Mouse (Mus musculus) heart, embryonic 13.5 days (tissue): ENCODE measurements around the gene Gm45716. TPM values are rescaled to one million over a fixed set of nuclear protein-coding genes. Genes with fewer than 3 reads are reported as not detected.

Experiments
- ATAC-seq: fragments of 200-750 bp; cut with Nextera tagmentation; 2 replicates; pipeline ENCODE4 v1.8.0; 2017; ENCODE audit warnings: moderate TSS enrichment; ENCODE audit not compliant: insufficient number of reproducible peaks, low FRiP score, low TSS enrichment; ENCODE audit errors: extremely low read depth
- H3K27ac ChIP-seq: fragments of 300-500 bp; sonication (generic); replicated peaks from 2 replicates; pipeline ENCODE4 v1.5.1; 2015; ENCODE audit warnings: moderate library complexity, mild to moderate bottlenecking, inconsistent platforms
- H3K27me3 ChIP-seq: fragments of 300-500 bp; sonication (generic); replicated peaks from 2 replicates; pipeline ENCODE4 v1.6.1; 2015; ENCODE audit warnings: mild to moderate bottlenecking, inconsistent platforms
- H3K36me3 ChIP-seq: fragments of 300-500 bp; sonication (generic); 2 replicates; pipeline ENCODE4 v1.6.1; 2015; ENCODE audit warnings: mild to moderate bottlenecking, inconsistent platforms
- H3K4me1 ChIP-seq: fragments of 300-500 bp; sonication (generic); 2 replicates; pipeline ENCODE4 v1.6.1; 2015; ENCODE audit warnings: inconsistent platforms
- H3K4me2 ChIP-seq: fragments of 300-500 bp; sonication (generic); 2 replicates; pipeline ENCODE4 v1.6.1; 2015; ENCODE audit warnings: inconsistent platforms, mild to moderate bottlenecking, moderate library complexity
- H3K4me3 ChIP-seq: fragments of 300-500 bp; sonication (generic); 2 replicates; pipeline ENCODE4 v1.5.1; 2015; ENCODE audit warnings: moderate library complexity, mild to moderate bottlenecking, inconsistent platforms
- H3K9ac ChIP-seq: fragments of 300-500 bp; sonication (generic); 2 replicates; pipeline ENCODE4 v1.6.1; 2015; ENCODE audit warnings: inconsistent platforms, mild to moderate bottlenecking, moderate library complexity
- H3K9me3 ChIP-seq: fragments of 300-500 bp; sonication (generic); 2 replicates; pipeline ENCODE4 v1.6.1; 2016; ENCODE audit warnings: inconsistent platforms
- WGBS: fragments of 180-500 bp; shearing (Covaris S2); methylation state at CpG from one replicate; pipeline ENCODE4 v1.1.7; 2015; ENCODE audit warnings: mixed read lengths; 5-methylcytosine and 5-hydroxymethylcytosine counted together
- polyA plus RNA-seq: library from polyadenylated mRNA; unstranded; fragments of >200 nt; fragmentation: Nextera tagmentation; extraction: Ambion mirVana; gene quantifications from 2 replicates; pipeline ENCODE4 v1.2.1, GENCODE M21; 2015

Gene Gm45716
- polyA plus RNA-seq, 1 experiment from 2014 or later, result 42.2 TPM

GRCm38 (mm10) chr11:90220022-90220645, 32.7 kb downstream of the Gm45716 start:
- H3K9ac ChIP-seq, result no peak overlapping the region
- ATAC-seq, result no peak
- no peak overlapping the region for H3K27ac ChIP-seq
- no peaks in the 10 kb centered on the region for H3K9me3 ChIP-seq
- 43% methylated on average over 6 of the region's 6 CpGs for WGBS
- peaks cover 14% of the 10 kb centered on the region for H3K4me1 ChIP-seq
- H3K4me2 ChIP-seq, result no peak overlapping the region
- no peak overlapping the region for H3K4me3 ChIP-seq
- no peaks in the 10 kb centered on the region for H3K36me3 ChIP-seq
- no peaks in the 10 kb centered on the region for H3K27me3 ChIP-seq

DNA sequence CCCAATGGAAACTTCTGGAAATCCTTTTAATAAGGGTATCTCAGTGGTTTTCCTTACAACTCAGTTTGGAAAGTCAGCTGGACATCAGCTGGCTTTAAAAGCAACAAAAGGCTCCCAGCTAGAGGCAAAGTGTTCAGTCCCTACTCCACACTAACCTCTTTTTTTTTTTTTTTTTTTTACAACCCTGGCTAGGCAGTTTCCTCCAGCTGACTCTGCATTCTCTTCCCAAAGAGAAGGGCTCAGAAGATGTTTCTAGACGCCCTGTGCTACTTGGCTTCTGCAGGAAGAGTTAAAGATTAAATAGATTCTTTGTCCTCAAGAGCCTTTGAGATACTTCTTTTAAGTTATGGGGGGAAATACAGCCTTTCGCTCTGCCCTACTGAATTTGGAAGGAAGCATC, 33.3 kb downstream of the Gm45716 start:
- Histone ChIP-seq H3K27ac (no peak overlapping the region), H3K4me1 (peaks cover 20% of the 10 kb centered on the region), H3K27me3 (no peaks in the 10 kb centered on the region), H3K4me3 (no peak overlapping the region), H3K9ac (no peak overlapping the region), H3K4me2 (no peak overlapping the region), H3K36me3 (no peaks in the 10 kb centered on the region), H3K9me3 (no peaks in the 10 kb centered on the region)
- no peak for ATAC-seq
- WGBS, result 45% methylated on average over 2 of the region's 2 CpGs

DNA sequence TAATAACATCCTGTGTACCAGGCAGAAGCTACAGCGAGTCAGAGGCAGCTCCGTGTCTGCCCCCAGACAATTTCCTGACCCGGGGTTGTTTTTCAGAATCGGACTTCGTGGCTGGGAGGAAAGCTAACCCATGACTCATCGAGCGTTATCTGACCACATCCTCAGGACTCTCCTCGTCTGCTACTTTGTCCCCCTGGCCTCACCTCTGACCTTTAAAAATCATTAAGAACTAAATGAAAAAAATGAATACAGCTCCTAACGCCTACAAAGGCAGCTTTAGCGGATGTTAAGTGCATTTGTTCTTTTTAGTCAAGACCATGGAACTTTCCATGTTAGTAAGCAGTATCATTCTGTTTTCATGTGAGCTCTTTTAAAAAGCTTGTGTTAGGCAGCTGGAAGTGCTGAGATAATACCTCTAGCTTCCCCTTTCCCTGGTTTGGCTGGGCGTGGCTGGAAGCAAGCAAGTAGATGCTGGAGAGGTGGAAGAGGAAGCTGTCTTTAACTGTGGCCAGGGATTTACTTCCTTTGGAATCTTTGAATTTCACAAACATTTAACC, 37.5 kb downstream of the Gm45716 start:
- Histone ChIP-seq H3K4me2 (peak overlapping the region; percentile 33), H3K36me3 (no peaks in the 10 kb centered on the region), H3K27ac (peak overlapping the region; percentile 61), H3K4me1 (peaks cover 24% of the 10 kb centered on the region), H3K27me3 (no peaks in the 10 kb centered on the region), H3K9ac (no peak overlapping the region), H3K9me3 (no peaks in the 10 kb centered on the region), H3K4me3 (no peak overlapping the region)
- ATAC-seq, result no peak
- 24% methylated on average over 11 of the region's 11 CpGs for WGBS

GRCm38 (mm10) chr11:90227000-90227922, 39.8 kb downstream of the Gm45716 start:
- H3K9me3 ChIP-seq, result no peaks in the 10 kb centered on the region
- no peak overlapping the region for H3K27ac ChIP-seq
- no peak overlapping the region for H3K9ac ChIP-seq
- H3K4me2 ChIP-seq, result no peak overlapping the region
- H3K4me1 ChIP-seq, result peaks cover 34% of the 10 kb centered on the region
- ATAC-seq, result no peak
- WGBS, result 69% methylated on average over 12 of the region's 12 CpGs
- H3K4me3 ChIP-seq, result no peak overlapping the region
- H3K27me3 ChIP-seq, result no peaks in the 10 kb centered on the region
- H3K36me3 ChIP-seq, result no peaks in the 10 kb centered on the region

- Histone ChIP-seq H3K9ac (no peak overlapping the region), H3K36me3 (no peaks in the 10 kb centered on the region), H3K27ac (no peak overlapping the region), H3K4me1 (peaks cover 41% of the 10 kb centered on the region), H3K4me2 (no peak overlapping the region), H3K4me3 (no peak overlapping the region), H3K9me3 (no peaks in the 10 kb centered on the region), H3K27me3 (no peaks in the 10 kb centered on the region)
- 82% methylated on average over 9 of the region's 9 CpGs for WGBS
- no peak for ATAC-seq
Observed at GRCm38 (mm10) chr11:90228251-90228949, 40.9 kb downstream of the Gm45716 start.

GRCm38 (mm10) chr11:90229800-90230199, 42.3 kb downstream of the Gm45716 start:
- H3K9me3 ChIP-seq, result no peaks in the 10 kb centered on the region
- no peaks in the 10 kb centered on the region for H3K36me3 ChIP-seq
- peak overlapping the region; percentile 48 for H3K27ac ChIP-seq
- no peak overlapping the region for H3K4me2 ChIP-seq
- H3K9ac ChIP-seq, result no peak overlapping the region
- ATAC-seq, result no peak
- no peaks in the 10 kb centered on the region for H3K27me3 ChIP-seq
- no peak overlapping the region for H3K4me3 ChIP-seq
- H3K4me1 ChIP-seq, result peaks cover 37% of the 10 kb centered on the region

DNA sequence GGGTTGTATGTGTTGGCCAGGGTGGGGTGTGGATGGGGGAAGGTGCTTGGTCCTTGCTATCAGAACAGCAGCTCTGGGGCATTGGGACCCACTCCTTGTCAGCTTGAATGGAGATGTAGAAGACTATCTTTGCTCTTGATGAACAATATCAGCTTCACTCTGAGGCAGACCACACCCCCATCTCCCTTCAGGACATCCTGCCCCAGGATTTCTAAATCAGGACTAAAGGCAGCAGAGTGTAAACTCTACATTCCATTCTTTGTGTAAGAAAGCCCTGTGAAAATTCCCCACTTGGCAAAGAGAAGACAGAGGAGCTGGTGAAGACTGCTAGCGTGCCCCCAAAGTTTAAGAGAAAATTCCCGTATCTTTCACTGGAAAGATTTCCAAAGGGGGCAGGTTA, 43.2 kb downstream of the Gm45716 start:
- Histone ChIP-seq H3K4me2 (0 out of 2 replicates have a peak overlapping the region, but pooled peaks have one; percentile 8), H3K27me3 (no peaks in the 10 kb centered on the region), H3K27ac (peak overlapping the region; percentile 48), H3K4me1 (peaks cover 28% of the 10 kb centered on the region), H3K4me3 (no peak overlapping the region), H3K9me3 (no peaks in the 10 kb centered on the region), H3K9ac (no peak overlapping the region), H3K36me3 (no peaks in the 10 kb centered on the region)
- no peak for ATAC-seq
- WGBS, result 45% methylated on average over 2 of the region's 2 CpGs

- Histone ChIP-seq H3K4me1 (peaks cover 27% of the 10 kb centered on the region), H3K9me3 (no peaks in the 10 kb centered on the region), H3K36me3 (no peaks in the 10 kb centered on the region), H3K27me3 (no peaks in the 10 kb centered on the region), H3K9ac (no peak overlapping the region), H3K27ac (no peak overlapping the region), H3K4me3 (no peak overlapping the region), H3K4me2 (no peak overlapping the region)
- 64% methylated on average over 2 of the region's 2 CpGs for WGBS
- no peak for ATAC-seq
Observed at GRCm38 (mm10) chr11:90231631-90232030, 44.1 kb downstream of the Gm45716 start.

GRCm38 (mm10) chr11:90232685-90233084, 45.2 kb downstream of the Gm45716 start:
- Histone ChIP-seq H3K27me3 (no peaks in the 10 kb centered on the region), H3K4me2 (no peak overlapping the region), H3K9me3 (no peaks in the 10 kb centered on the region), H3K36me3 (no peaks in the 10 kb centered on the region), H3K9ac (no peak overlapping the region), H3K4me1 (peaks cover 27% of the 10 kb centered on the region), H3K27ac (no peak overlapping the region), H3K4me3 (no peak overlapping the region)
- 26% methylated on average over 4 of the region's 4 CpGs for WGBS
- ATAC-seq, result no peak

DNA sequence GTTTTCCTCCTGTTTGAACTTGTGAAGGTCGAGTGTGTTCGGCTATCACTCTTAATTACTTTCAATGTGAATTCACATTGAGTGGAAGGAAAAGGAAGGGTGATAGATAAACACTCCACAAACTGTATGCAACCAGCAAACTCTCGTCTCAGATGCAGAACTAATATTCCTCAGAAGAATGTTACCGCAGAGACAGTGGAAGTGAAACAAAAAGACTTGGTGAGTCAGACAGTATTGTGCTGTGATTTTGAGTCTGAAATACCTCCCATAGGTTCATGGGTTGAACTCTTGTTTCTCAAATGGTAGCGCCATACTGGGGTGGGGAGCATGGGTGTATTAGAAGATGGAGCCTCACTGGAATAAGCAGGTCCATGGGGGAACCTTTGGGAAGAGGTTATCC, 47.7 kb downstream of the Gm45716 start:
- no peaks in the 10 kb centered on the region for H3K36me3 ChIP-seq
- H3K27ac ChIP-seq, result no peak overlapping the region
- H3K27me3 ChIP-seq, result no peaks in the 10 kb centered on the region
- WGBS, result 81% methylated on average over 5 of the region's 5 CpGs
- no peaks in the 10 kb centered on the region for H3K9me3 ChIP-seq
- H3K9ac ChIP-seq, result no peak overlapping the region
- no peak overlapping the region for H3K4me2 ChIP-seq
- no peak for ATAC-seq
- H3K4me1 ChIP-seq, result peaks cover 20% of the 10 kb centered on the region
- H3K4me3 ChIP-seq, result no peak overlapping the region

GRCm38 (mm10) chr11:90237616-90238015, 50.1 kb downstream of the Gm45716 start:
- no peak overlapping the region for H3K9ac ChIP-seq
- no peak for ATAC-seq
- no peaks in the 10 kb centered on the region for H3K36me3 ChIP-seq
- H3K9me3 ChIP-seq, result no peaks in the 10 kb centered on the region
- H3K27ac ChIP-seq, result no peak overlapping the region
- 69% methylated on average over 5 of the region's 5 CpGs for WGBS
- H3K27me3 ChIP-seq, result no peaks in the 10 kb centered on the region
- H3K4me1 ChIP-seq, result peaks cover 17% of the 10 kb centered on the region
- no peak overlapping the region for H3K4me3 ChIP-seq
- no peak overlapping the region for H3K4me2 ChIP-seq
